Mouse (Mus musculus) heart, adult 2 months (tissue): ENCODE measurements around the gene Insm2.

Experiments used
- CTCF ChIP-seq: fragments of 200-600 bp; IDR thresholded peaks from 2 replicates; pipeline ENCODE4 v1.8.1; 2022; ENCODE audit warnings: antibody characterized with exemption, mild to moderate bottlenecking, moderate library complexity
- EP300 ChIP-seq: fragments of 200-500 bp; IDR thresholded peaks from 2 replicates; pipeline ENCODE4 v1.6.1; 2011; ENCODE audit warnings: low read depth, low read length, control low read depth; ENCODE audit not compliant: insufficient read depth
- POLR2A ChIP-seq: fragments of 200-500 bp; IDR thresholded peaks from 2 replicates; pipeline ENCODE4 v1.6.1; 2011; ENCODE audit warnings: mild to moderate bottlenecking, low read depth, low read length, control low read depth; ENCODE audit not compliant: insufficient read depth

DNA sequence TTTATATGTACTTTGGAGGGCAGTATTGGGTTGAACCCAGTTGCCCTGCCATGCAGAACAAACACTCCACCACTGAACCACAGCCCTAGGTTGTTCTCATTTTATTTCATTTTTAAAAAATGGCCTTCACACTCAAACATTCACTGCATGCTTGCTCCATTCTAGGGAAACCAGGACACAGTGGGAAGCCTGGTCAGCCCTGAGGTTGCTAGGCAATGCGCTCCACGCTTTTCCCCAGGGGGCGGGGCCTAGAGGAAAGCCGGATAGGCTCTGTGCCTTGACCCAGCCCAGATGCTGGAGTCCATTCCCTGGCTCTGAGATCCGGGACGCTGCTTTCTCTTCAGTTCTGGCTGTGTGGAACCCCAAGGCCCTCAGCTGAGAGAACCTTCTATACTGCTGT is 25.4 kb upstream of the Insm2 start:
- TF ChIP-seq CTCF (no peak), EP300 (no peak), POLR2A (no peak)
